Mouse (Mus musculus) testis, postnatal 14 days (tissue): Measurements from ENCODE around the gene Mettl5.

Source experiments
- DNase-seq: peaks from one replicate; pipeline ENCODE4 v3.0.0; 2021; ENCODE audit warnings: low spot score

Mettl5 gene

DNA sequence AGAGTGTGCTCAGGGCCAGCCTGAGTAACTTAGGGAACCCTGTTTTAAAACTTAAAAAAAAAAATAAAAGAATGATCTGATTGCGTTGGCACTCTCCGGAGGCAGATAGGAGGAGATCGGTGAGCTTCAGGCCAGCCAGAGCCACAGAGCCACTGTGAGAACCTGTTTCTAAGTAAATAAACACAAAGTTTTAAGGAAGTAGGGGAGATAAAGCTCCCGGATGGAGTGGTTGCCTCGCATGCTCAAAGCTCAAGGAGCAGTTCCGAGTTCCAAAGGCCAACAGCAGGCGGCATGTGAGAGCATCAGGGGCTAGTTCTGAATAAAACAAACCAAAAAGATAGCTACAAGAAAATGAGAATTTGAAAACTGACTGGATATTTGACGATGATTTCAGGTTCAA lies 29.0 kb downstream of the Mettl5 start:
- DNase-seq = no peak

DNA sequence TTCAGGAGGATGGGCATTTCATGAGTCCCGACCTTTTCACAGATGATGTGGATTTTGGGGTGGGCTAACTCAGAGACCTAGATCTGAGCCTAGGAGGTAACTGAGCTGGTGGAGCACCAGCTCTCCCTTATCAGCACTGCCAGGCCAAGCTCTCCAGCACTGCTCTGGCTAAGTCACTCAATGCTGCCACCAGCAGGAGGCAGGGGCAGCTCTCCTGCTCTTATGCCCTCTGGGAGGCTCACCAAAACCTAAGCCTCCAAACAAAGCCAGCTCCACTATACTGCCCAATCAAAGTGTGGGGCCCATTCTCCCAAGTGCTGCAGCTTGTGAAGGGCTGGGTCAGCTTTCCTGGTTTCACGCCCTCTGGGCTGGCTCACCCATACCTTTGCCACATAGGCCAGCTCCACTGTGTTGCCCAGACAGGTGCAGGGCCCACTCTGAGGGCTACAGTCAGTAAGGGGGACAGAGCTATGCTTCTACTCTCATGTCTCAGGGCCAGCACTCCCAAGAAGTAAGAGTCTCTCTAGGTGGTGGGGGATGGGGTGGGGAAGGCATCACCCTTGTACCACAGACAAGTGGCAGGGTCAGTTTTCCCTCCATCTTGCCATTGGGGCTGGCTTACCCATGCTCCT lies 33.9 kb downstream of the Mettl5 start:
- no peak for DNase-seq

DNA sequence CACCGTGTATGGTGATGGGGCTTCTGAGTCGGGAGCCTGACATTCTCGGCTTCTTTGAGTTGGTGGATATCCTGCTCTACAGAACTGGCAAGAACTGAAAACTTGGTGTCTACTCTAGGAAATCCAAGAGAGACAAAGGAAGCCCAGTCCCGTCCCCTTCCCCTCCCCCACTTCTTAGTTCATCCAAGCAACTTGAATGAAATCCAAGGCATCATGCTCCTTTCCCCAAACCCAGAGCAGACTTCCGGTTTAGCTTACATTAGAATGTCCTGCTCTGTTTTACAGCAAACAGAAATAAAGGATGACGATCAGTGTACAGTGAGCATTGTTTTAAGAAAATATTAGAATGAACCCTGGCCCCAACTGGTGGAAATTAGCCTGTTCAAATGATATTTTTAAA lies 36.2 kb downstream of the Mettl5 start:
- DNase-seq = no peak

DNA sequence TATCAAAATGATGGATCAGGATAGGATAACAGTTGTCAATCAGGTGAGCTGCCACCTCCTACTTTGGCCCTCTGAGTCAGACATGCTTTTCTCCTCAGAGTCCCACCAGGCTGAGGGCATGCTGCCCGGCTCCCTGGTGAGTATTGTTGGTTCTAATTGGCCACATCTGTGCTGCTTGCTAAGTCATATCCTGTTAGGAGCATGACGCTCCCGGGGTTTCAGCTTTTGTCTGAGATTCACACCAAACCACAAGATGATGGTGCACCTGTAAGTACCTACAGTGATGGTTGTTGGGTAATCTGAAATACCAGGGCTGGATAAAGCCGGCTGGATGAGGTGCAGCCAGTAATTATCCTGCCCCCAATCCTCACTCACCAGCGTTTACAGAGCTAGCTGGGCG lies 45.2 kb downstream of the Mettl5 start:
- no peak for DNase-seq

DNA sequence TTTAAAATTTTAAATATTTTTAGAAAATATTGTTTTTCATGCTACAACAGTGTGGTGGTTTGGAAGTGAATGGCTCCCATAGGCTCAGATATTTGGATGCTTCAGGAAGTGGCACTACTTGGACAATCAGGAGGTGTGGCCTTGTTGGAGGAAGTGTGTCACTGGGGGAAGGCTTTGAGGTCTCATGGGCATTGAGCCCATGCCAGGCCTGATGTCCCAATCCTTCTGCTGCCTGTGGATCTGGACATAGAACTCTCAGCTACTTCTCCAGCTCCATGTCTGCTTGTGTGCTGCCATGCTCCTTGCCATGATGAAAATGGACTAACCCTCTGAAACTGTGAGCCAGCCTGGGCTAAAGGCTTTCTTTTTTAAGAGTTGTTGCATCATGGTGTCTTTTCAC lies 46.7 kb downstream of the Mettl5 start:
- no peak for DNase-seq

DNA sequence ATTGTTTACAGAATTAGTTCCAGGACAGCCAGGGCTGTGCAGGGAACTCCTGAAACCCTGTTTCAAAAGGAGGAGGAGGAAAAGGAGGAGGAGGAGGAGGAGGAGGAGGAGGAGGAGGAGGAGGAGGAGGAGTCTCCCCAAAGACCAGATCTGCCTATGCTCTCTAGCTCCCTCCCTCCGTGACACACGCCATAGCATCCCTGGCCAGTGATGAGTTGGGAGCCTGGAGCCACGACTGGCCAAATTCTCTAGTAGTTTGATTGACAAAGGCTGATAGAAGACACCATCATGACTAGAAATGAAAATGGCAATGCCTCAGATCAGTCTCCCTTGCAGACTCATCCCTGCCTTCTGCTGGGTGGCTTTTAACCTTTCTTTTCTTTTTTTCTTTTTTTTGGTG lies 47.4 kb downstream of the Mettl5 start:
- DNase-seq = no peak

DNA sequence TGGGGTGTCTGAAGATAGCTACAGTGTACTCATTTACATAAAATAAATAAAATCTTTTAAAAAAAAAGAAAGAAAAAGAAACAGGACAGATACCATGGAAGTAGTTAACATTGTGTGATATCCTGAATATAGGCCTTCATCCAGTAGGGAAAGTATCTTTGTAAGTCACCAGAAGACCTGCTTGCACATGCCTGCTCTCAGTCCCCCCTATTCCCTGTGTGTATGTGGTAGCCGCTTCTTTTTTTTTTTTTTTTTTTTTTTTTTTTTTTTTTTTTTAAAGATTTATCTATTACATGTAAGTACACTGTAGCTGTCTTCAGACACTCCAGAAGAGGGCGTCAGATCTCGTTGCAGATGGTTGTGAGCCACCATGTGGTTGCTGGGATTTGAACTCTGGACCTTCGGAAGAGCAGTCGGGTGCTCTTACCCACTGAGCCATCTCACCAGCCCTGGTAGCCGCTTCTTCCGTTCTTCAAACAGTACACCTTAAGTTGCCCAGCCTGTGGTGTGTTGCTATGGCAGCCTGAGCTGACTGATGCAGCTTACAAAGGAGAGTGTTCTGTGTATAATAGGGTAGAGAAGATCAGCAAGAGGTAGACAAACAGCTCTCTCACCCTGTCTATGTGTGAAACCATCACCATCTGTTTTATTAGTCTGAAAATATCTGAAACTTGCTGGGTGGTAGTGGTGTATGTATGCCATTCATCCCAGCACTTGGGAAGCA lies 48.0 kb downstream of the Mettl5 start:
- no peak for DNase-seq

DNA sequence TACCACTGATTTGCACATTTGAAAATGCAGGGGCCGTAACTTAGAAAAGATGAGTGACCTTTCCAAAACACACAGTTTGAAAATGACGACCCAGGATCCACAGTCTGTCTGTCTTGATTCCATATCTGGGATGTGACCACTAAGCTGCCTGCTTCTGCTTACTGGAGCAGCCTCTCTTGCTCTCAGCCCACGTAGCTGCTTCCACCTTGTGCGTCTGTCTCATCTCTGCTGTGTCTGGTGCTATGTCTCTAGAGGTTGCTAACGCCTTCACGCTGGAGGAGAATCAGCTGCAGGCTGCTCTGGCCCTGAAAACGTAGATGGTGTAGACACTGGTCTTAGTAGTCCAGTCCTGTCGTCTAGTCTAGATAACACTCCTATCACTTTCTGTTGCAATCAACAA lies 55.3 kb downstream of the Mettl5 start:
- no peak for DNase-seq

DNA sequence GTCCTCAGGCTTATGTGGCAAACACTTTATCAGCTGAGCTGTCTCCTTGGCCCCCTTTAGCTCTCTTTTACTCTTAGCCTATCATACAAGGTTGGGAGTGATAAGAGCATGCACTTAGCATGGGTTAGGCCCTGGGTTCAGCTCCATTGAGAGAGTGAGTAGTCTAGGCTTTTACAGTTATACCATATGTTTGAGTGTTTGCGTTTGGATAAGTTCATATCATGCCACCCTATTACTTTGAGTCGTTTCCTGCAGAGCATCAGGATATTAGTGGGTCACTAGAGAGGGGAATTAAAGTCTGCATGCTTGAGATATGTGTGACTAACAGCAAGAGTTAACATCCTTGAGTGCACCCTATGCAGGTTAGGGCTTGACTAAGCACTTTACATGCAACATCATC lies 55.7 kb downstream of the Mettl5 start:
- no peak for DNase-seq

DNA sequence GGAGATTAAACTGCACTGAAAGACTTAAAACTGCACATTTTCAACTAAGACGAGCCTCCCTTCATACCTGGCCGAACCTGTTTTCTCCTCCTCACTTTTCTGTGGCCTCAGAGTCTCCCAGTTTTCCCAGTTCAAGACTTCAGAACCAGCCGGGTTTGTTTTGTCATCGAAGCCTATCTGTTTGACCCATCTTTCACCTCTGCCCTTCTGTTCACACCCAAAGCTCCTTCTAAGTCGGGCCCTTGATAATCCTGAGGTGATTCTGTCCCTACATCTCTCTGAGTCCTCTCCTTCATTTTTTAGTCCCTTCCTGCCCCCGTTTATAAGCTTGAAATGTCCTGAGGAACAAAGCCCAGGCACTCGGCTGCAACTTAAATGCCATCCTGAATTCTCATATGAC lies 57.4 kb downstream of the Mettl5 start:
- no peak for DNase-seq

DNA sequence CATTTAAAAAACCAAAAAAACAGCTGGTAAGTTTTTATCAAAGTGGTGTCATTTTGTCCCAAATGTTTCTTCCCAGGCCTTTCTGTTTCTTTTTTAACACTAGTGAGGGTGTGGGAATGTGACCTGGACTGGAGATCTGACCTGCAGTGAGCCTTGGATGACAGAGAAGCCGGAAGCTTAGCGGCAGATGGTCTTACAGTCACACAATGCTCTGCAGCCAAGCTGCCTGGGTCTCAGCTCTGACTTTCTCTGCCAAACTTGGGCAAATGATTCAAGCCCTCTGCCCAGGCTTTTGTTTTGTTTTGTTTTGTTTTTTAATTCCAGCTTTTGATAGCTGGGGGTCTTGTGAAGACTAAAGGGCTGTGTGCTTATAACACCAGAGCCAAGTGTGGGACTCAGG lies 59.0 kb downstream of the Mettl5 start:
- no peak for DNase-seq

DNA sequence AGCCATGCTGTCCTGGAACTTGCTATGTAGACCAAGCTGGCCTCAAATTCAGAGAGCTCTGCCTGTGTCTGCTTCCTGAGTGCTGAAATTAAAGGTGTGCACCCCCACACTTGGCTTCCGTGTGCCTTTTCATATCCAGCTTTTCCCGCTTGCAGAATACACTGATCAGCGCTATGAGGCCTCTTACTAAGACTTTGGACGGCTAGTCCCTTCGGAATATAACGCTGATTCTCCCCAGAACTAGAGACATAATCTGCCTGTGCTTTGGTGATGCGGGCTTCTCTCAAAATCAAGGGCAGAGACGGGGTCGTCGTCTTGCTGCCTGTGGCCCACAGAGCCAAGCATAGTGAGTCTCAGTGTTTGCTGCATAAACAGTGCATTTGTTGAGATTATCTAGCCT lies 59.5 kb downstream of the Mettl5 start:
- no peak for DNase-seq

DNA sequence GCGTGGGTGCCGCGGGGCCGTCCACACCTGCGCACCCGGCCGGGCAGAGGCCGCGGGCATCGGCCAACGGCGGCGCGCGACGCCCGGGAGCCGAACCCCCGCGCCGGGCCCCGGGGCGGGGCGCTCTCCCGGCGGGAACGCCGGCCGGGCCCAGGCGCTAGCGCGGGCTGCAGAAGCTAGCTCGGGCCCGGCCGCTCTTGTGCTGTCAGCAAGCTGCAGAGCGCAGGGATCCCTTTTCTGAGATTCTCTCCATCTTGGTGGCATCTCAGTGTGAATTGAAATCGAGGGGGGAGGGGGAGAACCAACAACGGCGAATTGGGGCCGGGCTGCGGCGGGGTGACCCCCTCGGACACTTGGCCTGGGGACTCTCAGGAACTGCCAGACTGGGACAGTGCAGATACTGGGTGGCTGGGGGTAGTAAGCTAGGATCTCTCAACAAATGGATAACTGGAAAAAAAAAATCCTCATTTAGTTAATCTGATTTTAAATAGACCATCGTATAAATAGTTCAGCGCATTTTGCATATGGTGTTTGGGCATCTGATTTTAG lies 62.2 kb downstream of the Mettl5 start:
- peak; percentile 42 for DNase-seq

DNA sequence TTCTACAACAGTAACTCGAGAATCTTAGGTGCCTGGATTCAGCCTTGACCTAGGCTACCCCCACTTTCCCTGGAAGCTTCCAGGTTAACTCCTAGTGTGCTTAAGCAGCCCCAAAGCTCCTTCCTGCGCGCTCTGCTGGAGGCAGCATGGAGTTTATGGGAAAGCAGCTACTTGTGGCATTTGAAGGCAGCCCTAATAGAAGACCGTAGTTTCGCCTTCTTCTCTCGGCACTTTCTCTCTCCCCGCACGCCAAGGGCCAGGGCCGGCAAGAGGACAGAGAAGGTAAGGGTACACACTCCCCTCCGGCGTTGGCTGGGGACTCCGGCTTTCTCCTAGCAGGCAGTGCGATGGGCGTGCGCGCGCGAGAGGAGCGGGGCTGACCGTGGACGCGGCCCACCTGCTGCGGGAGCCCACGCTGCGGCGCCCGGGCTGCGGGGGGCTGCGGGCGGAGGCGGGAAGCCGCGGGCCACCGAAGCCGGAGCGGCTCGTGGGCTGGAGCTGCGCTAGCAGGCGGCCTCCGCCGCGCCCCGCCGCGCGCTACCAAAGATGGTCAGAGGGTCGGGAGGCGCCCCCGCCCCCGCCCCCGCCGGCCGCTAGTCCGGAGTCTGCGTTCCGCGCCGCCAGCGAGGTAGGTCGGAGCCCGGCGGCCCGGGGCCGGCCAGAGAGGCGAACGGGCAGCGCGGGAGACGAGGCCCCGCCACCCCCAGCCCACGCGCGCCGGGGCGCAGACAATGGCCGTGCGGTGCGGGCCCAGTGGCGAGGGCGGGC lies 62.9 kb downstream of the Mettl5 start:
- DNase-seq = peak; percentile 68

DNA sequence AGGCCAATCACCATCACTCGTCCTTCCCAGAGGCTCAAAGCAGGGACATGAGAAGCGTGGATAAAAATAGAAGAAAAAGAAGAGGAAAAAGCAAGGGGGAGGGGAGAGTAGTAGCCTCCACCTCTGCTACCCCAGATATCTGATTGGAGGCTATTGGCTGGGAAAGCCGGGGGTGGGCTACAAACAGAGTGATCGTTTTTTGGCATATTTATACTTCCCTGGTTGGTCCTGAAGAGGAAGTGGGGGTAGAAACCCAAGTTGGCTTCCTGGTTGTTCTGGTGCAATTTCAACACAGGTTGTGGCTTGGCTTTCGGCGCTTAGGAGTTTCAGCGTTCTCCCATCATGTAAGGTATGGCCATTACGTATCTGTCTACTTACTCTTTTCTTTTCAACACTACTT lies 63.7 kb downstream of the Mettl5 start, which contains the start of gene Klhl23:
Gene Klhl23 (plus strand): TSS at position 234 of the 400 bp plus-strand sequence.
- peak; percentile 51 for DNase-seq
